Mouse (Mus musculus): ENCODE results near the gene Iars.

DNA sequence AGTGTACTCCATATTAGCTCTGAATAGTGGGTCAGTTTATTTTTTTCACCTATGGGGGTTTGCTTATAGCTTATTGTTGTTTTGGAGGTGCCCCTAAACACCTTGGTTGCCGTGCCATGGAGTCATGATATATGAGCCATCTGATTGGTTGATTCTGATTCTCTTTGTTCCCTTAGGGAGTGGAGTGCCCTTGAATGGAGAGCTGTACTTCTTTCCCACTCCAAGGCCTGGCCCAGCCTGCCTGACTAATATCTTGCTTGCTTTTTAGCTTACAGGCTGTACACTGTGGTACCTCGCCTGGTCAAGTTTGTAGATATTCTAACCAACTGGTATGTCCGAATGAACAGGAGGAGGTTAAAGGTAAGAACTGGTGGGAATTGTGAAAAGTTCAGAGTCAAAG is 37.4 kb downstream of the Iars start:
- no peak for TF ChIP-seq CTCF (IDR thresholded peaks at IDR 0.05; ENCODE audit: low read depth)
- no peak for TF ChIP-seq EP300 (IDR thresholded peaks at IDR 0.05; ENCODE audit: low read depth)

Measured in heart, postnatal 0 days (tissue).